Mouse (Mus musculus) MEL (cell line): ENCODE data around the gene Dock9.

ENCODE experiments used
- BHLHE40 ChIP-seq: IDR thresholded peaks from 2 replicates; pipeline ENCODE4 v1.6.1; 2012; ENCODE audit warnings: low read depth, mild to moderate bottlenecking, inconsistent platforms, low read length, improper control_type of control experiment, borderline replicate concordance
- CTCF ChIP-seq, 3 experiments: IDR thresholded peaks in 2 of 3; conservative IDR thresholded peaks in 1 of 3; 2 replicates each; pipeline ENCODE4 v1.5.1; 2011 to 2012; ENCODE audit warnings: low read length in 3 of 3, low read depth in 2 of 3, mild to moderate bottlenecking in 2 of 3, improper control_type of control experiment in 1 of 3, inconsistent platforms in 1 of 3, mixed read lengths in 1 of 3, moderate library complexity in 1 of 3; ENCODE audit not compliant: control insufficient read depth in 1 of 3, insufficient read depth in 1 of 3, poor library complexity in 1 of 3, severe bottlenecking in 1 of 3
- EP300 ChIP-seq, 2 experiments: IDR thresholded peaks; 2 replicates each; pipeline ENCODE4 v1.6.1; 2011; ENCODE audit warnings: improper control_type of control experiment in 2 of 2, low read length in 2 of 2, low read depth in 1 of 2, mild to moderate bottlenecking in 1 of 2
- ETS1 ChIP-seq: IDR thresholded peaks from 2 replicates; pipeline ENCODE4 v1.6.1; 2012; ENCODE audit warnings: low read depth, mild to moderate bottlenecking, inconsistent platforms, low read length, improper control_type of control experiment, moderate library complexity
- GATA1 ChIP-seq: IDR thresholded peaks from 2 replicates; pipeline ENCODE4 v1.6.1; 2011; ENCODE audit warnings: low read depth, low read length, improper control_type of control experiment
- KAT2A ChIP-seq: conservative IDR thresholded peaks from 2 replicates; pipeline ENCODE4 v1.6.1; 2012; ENCODE audit warnings: low read depth, low read length, improper control_type of control experiment, inconsistent platforms
- MXI1 ChIP-seq: IDR thresholded peaks from 2 replicates; pipeline ENCODE4 v1.6.1; 2011; ENCODE audit warnings: mild to moderate bottlenecking, low read depth, low read length, improper control_type of control experiment
- POLR2AphosphoS2 ChIP-seq: IDR thresholded peaks from 2 replicates; pipeline ENCODE4 v1.6.1; 2011; ENCODE audit warnings: low read length, improper control_type of control experiment
- SMC3 ChIP-seq: IDR thresholded peaks from 2 replicates; pipeline ENCODE4 v1.6.1; 2011; ENCODE audit warnings: low read depth, low read length, improper control_type of control experiment
- TAL1 ChIP-seq: IDR thresholded peaks from 2 replicates; pipeline ENCODE4 v1.6.1; 2012; ENCODE audit warnings: mild to moderate bottlenecking, inconsistent platforms, low read length, moderate library complexity, mixed read lengths
- TCF12 ChIP-seq: IDR thresholded peaks from 2 replicates; pipeline ENCODE4 v1.6.1; 2014; ENCODE audit warnings: low read depth, mild to moderate bottlenecking, inconsistent platforms, low read length, improper control_type of control experiment, moderate library complexity
- ZC3H11A ChIP-seq: IDR thresholded peaks from 2 replicates; pipeline ENCODE4 v1.6.1; 2012; ENCODE audit warnings: low read depth, mild to moderate bottlenecking, inconsistent platforms, low read length, improper control_type of control experiment

- TF ChIP-seq CTCF (IDR thresholded peaks at IDR 0.05 in 2 of 3, conservative IDR thresholded peaks at IDR 0.05 in 1 of 3; ENCODE audit: control insufficient read depth in 1 of 3, insufficient read depth in 1 of 3, low read depth in 2 of 3, low read length in 3 of 3, poor library complexity in 1 of 3, severe bottlenecking in 1 of 3) = no peak
- TF ChIP-seq TCF12 = no peak
- TF ChIP-seq KAT2A = no peak
- no peak for TF ChIP-seq MXI1
- TF ChIP-seq POLR2AphosphoS2 = no peak
- no peak for TF ChIP-seq TAL1
- no peak for TF ChIP-seq ETS1
- TF ChIP-seq ZC3H11A = no peak
- no peak for TF ChIP-seq GATA1
- TF ChIP-seq BHLHE40 = no peak
- no peak for TF ChIP-seq SMC3
- no peak for TF ChIP-seq EP300 (IDR thresholded peaks at IDR 0.05; ENCODE audit: low read depth in 1 of 2, low read length in 2 of 2)
Observed at GRCm38 (mm10) chr14:121621806-121622205, 175.8 kb downstream of the Dock9 start.
